Mouse (Mus musculus) forebrain, embryonic 16.5 days (tissue): Measurements from ENCODE around the gene Rccd1. TPM values are rescaled to one million over a fixed set of nuclear protein-coding genes. Genes with fewer than 3 reads are reported as not detected.

Source experiments
- polyA plus RNA-seq: library from polyadenylated mRNA; unstranded; fragments of >200 nt; fragmentation: Nextera tagmentation; extraction: Ambion mirVana; gene quantifications from 2 replicates; pipeline ENCODE4 v1.2.1, GENCODE M21; 2015

Rccd1 gene
- polyA plus RNA-seq, 1 experiment from 2014 or later = 17.2 TPM

Other genes with a start within 250 kb of the Rccd1 start
- 286 and 298 TPM in 2 replicates for gene Idh2, start 209.1 kb downstream of the Rccd1 start, polyA plus RNA-seq
- 20.6 and 26.6 TPM in 2 replicates for gene Sema4b, start 137.6 kb downstream of the Rccd1 start, polyA plus RNA-seq
- gene Cib1, start 91.6 kb downstream of the Rccd1 start, polyA plus RNA-seq = 26.5 and 26.7 TPM in 2 replicates
- 3.4 and 3.9 TPM in 2 replicates for gene Gdpgp1, start 91.6 kb downstream of the Rccd1 start, polyA plus RNA-seq
- gene Ttll13, start 78.1 kb downstream of the Rccd1 start, polyA plus RNA-seq = 1.0 and 1.2 TPM in 2 replicates
- gene Ngrn, start 63.2 kb downstream of the Rccd1 start, polyA plus RNA-seq = 66.9 and 67.9 TPM in 2 replicates
- 17.9 and 27.0 TPM in 2 replicates for gene Vps33b, start 54.8 kb downstream of the Rccd1 start, polyA plus RNA-seq
- gene Prc1, start 30.0 kb downstream of the Rccd1 start, polyA plus RNA-seq = 72.9 and 90.4 TPM in 2 replicates
- 47.7 and 56.3 TPM in 2 replicates for gene Unc45a, start 16.6 kb upstream of the Rccd1 start, polyA plus RNA-seq
- 22.5 and 23.8 TPM in 2 replicates for gene Hddc3, start 18.6 kb upstream of the Rccd1 start, polyA plus RNA-seq
- gene Man2a2, start 46.9 kb upstream of the Rccd1 start, polyA plus RNA-seq = 19.9 and 24.0 TPM in 2 replicates
- gene Fes, start 63.5 kb upstream of the Rccd1 start, polyA plus RNA-seq = 2.8 and 4.7 TPM in 2 replicates
- gene Furin, start 81.0 kb upstream of the Rccd1 start, polyA plus RNA-seq = 4.4 TPM in 2 replicates
- gene Blm, start 210.7 kb upstream of the Rccd1 start, polyA plus RNA-seq = 13.5 and 14.8 TPM in 2 replicates